Mouse (Mus musculus) cerebellum, adult 18-20 months (tissue): ENCODE results near the gene Has1.

Experiments
- DNase-seq, 2 experiments: peaks; one replicate each; pipeline ENCODE4 v3.0.0; 2021

The Has1 gene

GRCm38 (mm10) chr17:17843534-17844261 is 11.3 kb downstream of the Has1 start:
- DNase-seq: no peak

- no peak for DNase-seq
These were observed 14.2 kb downstream of the Has1 start for GRCm38 (mm10) chr17:17840796-17841195.

GRCm38 (mm10) chr17:17839276-17839675 is 15.7 kb downstream of the Has1 start:
- no peak for DNase-seq

GRCm38 (mm10) chr17:17837919-17838701 is 16.9 kb downstream of the Has1 start:
- DNase-seq: peak; percentile 96

- peak; percentile 42 to 58 for DNase-seq
These were observed 17.6 kb downstream of the Has1 start for GRCm38 (mm10) chr17:17837426-17837825.

DNA sequence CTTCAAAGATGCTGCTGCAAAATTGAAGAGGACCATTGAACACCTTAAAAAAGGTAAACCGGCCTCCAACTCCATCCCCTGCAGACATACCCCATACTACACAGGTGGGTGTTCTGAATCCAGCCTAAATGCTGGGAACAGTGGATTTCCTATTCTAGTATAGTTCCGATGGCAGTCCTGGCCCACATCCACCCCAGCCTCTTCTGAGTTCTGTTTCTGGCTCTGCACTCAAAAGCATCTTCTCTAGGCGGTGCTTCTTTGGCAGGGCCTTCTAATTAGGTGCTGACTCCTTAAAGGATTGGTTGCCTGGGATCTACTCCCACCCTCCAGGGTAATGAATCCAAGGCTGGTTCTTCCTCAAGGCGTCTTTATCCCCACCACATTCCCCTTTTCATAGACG is 18.9 kb downstream of the Has1 start:
- DNase-seq: no peak

- DNase-seq: no peak
These were observed 20.1 kb downstream of the Has1 start for GRCm38 (mm10) chr17:17834896-17835295.

DNA sequence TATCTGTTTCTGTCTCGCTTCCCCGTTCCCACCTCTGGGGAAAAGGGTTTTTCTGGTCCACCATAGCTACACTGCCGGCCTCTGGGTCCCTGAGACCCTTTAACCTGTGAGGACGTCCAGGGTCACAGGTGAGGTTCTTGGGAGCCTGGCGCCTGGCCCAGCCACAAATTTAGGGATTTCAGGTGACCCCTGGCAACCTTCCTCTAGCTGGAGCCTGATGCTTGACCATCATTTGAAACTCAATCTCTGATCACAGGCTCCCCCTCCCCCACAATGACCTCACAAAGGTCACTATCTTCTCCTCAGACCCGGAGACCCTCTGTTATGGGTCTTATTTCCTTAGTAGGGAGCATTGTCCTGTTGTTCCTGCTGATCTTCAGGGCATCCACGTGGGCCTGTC is 24.3 kb downstream of the Has1 start:
- peak; percentile 21 to 38 for DNase-seq

DNA sequence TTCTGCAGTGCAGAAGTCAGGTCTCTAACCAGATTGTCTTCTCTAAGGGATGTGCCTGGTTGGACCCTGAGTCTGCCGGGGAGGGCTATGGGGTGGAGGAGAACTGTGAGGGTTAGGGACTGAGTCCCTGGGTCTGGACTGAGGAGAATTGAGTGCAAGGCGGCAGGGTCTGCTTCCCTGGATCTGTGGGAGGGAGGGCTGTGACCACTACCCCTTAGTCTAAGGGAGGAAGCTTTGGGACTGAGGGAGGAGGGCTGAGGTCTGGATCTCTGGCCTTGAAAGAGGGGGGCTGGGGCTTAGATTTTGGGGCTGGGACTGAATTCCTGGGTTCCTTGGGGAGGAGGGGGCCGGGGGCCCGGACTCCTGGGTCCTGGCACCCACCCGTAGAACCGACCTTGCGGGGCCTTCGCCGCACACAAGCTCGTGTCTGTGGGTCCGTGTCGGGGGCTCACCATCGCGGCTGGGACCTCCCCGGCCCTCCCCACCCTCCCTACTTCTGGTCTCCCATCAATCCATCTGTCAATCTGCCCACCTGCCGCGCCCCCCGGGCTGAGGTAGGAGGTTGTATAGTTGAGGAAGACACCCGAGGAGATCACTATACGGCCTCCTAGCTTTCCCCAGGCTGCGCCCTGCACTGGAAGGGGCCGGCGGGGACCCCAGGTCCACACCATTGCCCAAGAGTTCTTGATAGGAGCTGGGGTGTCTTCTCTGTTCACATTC is 25.0 kb downstream of the Has1 start:
- peak; percentile 22 to 35 for DNase-seq

GRCm38 (mm10) chr17:17829052-17829785 is 25.8 kb downstream of the Has1 start:
- DNase-seq: peak; percentile 25 to 40

GRCm38 (mm10) chr17:17828191-17828981 is 26.6 kb downstream of the Has1 start:
- DNase-seq: peak; percentile 63 to 70

GRCm38 (mm10) chr17:17827658-17828190 is 27.3 kb downstream of the Has1 start:
- peak; percentile 69 to 77 for DNase-seq

GRCm38 (mm10) chr17:17826751-17827657 is 28.0 kb downstream of the Has1 start, which contains the start of gene Spaca6:
TSS of gene Spaca6 (plus strand) at chr17:17827158.
- peak; percentile 95 to 96 for DNase-seq

DNA sequence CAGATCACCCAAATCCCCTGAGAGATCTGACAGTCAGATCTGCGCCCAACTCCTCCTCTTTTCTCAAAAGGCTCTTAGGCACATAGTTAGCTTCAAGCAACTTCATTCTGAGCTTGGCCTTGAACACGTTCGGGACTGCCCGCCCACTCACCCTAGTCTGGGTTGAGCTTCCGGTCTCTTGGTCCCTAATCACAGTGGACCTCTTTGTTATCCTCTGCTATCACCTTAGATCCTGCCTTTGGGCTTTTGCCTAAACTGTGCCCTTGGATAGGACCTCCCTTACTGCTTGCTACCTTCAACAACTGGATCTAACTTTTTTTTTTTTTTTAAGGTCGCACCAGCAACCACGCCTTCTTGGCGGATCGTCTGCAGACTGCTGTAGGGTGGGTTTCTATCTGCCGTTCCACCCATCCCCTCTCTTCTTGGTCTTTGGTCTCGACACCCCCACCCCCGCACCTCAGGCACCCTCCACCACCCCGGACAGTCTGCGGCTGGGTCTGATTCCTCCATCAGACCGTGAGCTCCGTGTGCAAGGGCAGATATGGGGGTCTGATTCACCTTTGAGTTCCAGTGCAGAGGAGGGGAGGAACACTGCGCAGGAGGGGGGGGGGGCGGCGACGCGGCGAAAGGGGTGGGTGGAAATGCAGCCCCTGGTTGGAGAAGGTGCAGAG is 28.9 kb downstream of the Has1 start:
- peak; percentile 56 to 65 for DNase-seq

GRCm38 (mm10) chr17:17823612-17824336 is 31.2 kb downstream of the Has1 start:
- no peak for DNase-seq

DNA sequence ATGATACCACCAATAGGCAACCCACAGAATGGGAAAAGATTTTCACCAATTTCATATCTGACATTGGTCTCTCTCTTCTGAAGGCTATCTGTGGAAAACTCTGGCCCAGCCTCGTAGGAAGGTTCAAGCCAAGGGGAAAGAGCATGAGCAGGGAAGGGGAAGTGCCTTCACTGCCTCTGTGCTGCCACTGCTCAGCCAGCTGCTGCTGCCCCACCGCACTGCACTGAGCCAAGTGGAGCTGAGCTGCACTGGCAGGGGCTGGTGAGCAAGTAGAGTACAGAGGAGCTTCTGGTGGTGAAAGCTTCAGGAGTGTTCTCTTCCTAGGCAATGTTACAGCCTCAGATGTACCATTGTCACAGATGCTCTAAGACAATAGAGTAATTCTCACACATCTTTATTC is 59.5 kb downstream of the Has1 start:
- no peak for DNase-seq
